Mouse (Mus musculus) adrenal gland, postnatal 36 days (tissue): ENCODE data around the gene Ctxn1. TPM values are rescaled to one million over a fixed set of nuclear protein-coding genes. Genes with fewer than 3 reads are reported as not detected.
"Not testable (repeated sequence)": the region's sequence is repeated elsewhere in the genome, so short reads cannot be mapped to it uniquely, and the experiment has no call there.

Experiments
- DNase-seq, 2 experiments: peaks; one replicate each; pipeline ENCODE4 v3.0.0; 2021; ENCODE audit warnings: mixed read lengths in 1 of 2
- long read RNA-seq, 2 experiments: library from polyadenylated mRNA; stranded (forward); transcript quantifications; one replicate each; pipeline ENCODE4 v2.0.0; 2021; ENCODE audit warnings: borderline sequencing depth in 2 of 2
- total RNA-seq, 2 experiments: library from RNA; stranded (reverse); gene quantifications; 2 replicates each; pipeline ENCODE4 v1.2.3; 2021

Ctxn1 gene
- 1 to 10 TPM; 5.5 to 7.3 TPM for total RNA-seq
- long read RNA-seq, experiment 1, transcript Ctxn1-201 (2 exons, 1,212 nt), result major isoform, 7 of 7 reads
- long read RNA-seq, experiment 1, partial matches to known transcripts, result 0 of 7 reads
- long read RNA-seq, experiment 1, other reads (novel, unspliced or antisense), result 0 of 7 reads
- long read RNA-seq, experiment 2, partial matches to known transcripts, result 0 of 4 reads
- long read RNA-seq, experiment 2, other reads (novel, unspliced or antisense), result 0 of 4 reads

DNA sequence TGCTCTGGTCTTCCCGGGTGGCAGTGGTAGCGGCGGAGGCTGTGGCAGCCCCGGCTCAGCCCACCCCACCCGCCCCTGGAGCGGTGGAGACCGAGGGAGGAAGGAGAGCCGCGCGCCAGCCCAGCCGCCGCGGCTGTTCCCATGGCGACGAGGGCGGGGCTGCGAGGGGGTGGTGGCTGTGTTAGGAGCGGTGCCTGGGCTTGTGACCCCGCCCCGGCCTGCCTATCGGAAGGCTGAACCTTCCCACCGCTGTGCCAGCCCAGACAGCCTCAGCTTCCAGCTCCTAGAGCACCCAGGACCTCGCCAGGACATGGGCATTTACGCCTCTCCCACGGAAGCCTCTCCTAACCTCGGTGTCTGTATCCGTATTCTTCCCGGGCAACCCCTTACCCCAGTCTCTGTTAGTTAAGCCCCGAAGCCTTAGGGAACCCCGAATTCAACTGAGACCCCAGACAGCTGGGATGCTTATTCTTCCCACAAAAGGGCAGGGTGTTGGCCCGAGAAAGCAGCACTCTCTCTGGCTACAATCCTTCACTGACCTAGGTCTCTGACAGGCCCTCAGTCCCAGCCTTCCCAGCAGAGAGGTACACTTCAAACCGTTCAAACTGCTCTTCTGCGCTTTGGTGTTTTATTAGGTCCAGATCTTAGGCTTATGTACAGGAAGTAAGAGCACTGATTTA is at the start of gene Ctxn1:
Ctxn1 (minus strand) TSS at position 150 of the 680 bp plus-strand sequence.
- peak; percentile 98 to 100 for DNase-seq

GRCm38 (mm10) chr8:4305838-4306237 is 46.8 kb upstream of the Ctxn1 start:
- DNase-seq, result no peak

- DNase-seq, result no peak
These were observed 45.1 kb upstream of the Ctxn1 start for GRCm38 (mm10) chr8:4304124-4304547.

- no peak for DNase-seq
These were observed 38.7 kb upstream of the Ctxn1 start for GRCm38 (mm10) chr8:4297822-4298221.

DNA sequence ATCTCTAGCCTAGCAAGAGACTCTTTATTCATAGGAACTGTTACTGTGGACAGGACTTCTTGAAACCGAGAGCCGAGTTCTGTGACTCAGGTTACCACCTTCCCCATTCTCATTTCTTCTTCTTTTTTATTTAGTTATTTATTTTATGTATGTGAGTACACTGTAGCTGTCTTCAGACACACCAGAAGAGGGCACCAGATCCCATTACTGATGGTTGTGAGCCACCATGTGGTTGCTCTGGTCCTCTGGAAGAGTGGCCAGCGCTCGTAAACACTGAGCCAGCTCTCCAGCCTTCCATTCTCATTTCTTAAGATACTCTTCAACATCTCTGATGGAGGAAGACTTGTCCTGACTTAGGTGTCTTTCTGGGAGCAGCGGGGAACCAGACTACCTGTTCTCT is 33.7 kb upstream of the Ctxn1 start:
- no peak for DNase-seq

DNA sequence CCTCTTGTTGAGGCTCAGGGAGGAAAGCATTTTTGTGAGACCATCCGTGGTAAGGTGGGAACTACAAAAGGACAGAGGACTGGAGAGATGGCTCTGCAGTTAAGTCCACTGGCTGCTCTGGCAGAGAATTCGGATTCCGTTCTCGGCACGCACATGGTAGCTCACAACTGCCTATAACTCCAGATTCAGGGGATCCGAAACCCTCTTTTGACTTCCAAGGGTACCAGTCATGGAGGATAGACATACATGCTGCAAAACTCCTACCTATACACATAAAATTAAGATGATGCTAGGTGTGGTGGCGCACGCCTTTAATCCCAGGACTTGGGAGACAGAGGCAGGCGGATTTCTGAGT is 17.0 kb upstream of the Ctxn1 start:
- no peak for DNase-seq

DNA sequence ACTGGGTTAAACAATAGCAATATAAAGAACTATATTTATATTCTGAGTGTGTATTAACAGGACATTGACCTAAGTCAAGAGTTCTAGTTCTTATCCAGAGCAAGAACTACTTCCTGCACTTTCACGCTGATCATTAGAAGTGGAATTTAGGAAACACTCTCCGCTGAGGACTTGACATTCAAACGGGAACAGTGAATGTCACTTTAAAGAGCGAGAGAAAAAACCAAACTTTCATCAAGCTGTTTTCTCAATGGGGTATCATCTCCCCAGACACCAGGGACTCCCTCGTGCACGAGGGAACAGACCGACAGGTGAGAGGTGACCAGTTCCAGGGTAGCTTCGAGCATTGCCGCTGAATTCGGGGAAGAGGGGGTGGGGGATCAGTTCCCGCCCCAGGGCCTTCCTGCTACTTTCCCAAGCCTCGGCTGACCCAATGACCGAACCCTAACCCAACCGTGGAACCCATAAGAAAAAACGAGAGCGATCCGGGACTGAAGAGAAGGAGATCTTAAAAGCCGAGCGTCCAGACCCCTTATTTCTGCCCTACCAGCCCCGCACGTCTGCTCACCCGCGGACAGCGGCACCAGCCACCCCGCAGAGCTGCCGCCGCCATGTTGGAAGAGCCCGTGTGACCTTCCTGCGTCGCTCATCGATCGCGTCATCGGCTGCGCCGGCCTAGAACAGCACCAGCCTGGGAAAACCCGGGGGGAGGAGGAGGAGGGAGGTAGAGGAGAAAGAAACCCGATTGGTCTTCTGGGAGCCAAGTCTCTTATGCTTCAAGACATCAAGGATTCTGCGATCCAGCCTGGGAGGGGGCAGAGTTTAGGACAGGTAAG is 16.4 kb upstream of the Ctxn1 start, which contains the start of gene Timm44:
Timm44 (minus strand) TSS at position 639 of the 836 bp plus-strand sequence.
- DNase-seq, result peak; percentile 97 to 98

DNA sequence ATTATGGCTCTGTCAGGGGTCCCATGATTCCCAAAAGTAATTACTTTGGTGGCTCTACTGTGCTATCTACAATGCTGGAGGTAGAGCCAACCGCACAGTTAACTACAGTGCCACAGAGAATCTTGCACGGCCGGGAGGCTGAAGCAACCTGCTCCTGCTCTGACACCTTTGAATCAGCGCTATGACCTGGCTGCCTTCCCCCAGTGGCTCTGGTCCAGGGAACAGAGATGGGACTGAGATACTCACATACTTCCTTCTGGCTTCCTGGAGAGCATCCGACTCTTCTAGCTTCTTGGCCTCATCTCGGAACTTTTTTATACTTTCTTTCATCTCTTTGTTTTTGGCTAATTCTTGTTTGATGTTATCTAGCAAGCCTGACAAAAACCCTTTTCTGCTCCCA is 10.5 kb upstream of the Ctxn1 start:
- no peak for DNase-seq

- peak; percentile 28 to 62 for DNase-seq
These were observed 8.6 kb upstream of the Ctxn1 start for GRCm38 (mm10) chr8:4267627-4268026.

GRCm38 (mm10) chr8:4265160-4265914 is 6.3 kb upstream of the Ctxn1 start:
- no peak for DNase-seq

DNA sequence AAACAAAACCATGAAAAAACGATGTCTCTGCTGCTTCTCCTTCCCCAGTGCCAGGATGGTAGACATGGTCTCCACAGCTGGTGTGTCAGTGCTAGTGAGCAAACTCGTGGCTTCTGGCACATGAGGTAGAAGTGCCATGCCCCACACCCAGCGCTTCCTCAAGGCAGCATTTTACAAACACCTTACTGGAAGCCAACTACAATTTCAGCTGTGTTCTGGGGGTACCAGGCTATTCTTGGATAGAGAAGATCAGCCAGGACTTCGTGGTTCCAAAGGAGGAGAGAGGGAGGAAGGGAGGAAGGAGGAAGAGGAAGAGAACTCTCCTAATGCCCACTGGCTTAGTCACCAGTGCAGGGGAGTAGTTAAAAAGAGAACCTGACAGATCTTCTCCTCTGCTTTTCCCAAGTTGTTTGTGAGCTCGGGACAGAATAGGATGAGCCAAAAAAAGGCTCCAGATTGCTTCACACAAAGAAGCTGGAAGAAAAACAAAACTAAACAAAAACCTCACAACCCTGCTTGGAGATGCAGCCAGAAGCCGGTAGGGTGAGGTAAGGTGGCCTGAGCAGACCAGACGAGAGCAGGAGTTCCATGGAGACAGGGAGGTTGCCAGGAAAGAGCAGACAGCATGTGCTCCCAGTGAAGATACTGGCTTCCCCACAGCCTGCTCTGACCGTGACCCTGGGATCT is 4.2 kb upstream of the Ctxn1 start:
- no peak for DNase-seq

DNA sequence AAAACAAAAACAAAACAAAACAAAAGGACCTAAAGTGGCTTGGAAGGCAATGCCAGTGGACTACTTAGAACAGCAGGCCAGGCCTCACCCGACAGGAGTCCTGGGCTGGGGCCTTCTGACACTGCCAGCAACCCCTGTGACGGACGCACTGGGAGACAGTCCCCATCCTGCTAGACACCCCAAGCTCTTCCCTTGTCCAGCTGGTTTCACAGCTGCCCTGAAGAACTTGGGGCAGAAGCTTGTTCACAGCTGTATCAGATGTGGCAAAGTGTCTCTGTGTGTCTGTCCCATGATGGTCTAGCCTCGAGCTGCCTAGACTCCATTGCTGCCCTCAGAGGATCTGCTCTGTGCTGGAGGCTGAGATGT is 714 bp upstream of the Ctxn1 start:
- no peak for DNase-seq

GRCm38 (mm10) chr8:4258678-4259077 is 396 bp downstream of the Ctxn1 start:
- no peak for DNase-seq

DNA sequence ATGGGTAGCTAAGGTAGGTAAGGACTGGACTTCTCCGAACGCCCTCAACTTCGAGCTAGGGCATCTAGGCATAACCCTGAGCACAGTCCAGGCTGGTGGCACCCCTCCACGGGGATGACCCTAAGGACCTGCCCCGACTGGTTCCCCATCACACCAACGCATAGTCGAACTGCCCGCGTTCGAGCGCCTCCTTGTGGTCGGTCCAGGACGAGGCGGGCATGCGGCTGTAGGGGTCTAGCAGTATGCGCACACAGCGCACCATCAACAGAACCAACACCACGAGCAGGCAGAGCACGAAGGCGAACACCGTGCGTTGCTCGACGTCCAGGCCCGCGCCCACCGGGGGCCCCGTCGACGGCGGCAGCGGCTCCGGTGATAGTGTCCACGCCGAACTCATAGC is 841 bp downstream of the Ctxn1 start:
- DNase-seq, result peak; percentile 78 to 83

DNA sequence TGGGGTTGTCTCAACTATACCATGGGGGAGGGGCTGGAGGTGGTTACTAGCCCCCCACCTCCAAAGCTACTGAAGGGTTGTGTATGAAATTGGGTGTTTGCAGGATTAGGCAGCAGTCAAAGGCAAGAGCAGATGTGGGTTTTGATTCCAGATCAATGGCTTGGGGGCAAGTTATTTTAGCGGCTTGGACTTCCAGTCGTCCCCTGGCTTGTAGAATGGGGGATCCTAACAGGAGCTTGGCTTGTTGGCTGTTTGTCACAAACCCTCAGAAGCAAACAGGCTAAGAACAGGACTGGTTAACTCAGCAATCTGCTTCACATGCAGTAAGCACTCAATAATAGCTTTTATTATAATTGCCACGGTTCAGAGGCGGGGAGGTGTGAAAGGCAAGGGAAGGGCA is 1.7 kb downstream of the Ctxn1 start:
- DNase-seq, result no peak

DNA sequence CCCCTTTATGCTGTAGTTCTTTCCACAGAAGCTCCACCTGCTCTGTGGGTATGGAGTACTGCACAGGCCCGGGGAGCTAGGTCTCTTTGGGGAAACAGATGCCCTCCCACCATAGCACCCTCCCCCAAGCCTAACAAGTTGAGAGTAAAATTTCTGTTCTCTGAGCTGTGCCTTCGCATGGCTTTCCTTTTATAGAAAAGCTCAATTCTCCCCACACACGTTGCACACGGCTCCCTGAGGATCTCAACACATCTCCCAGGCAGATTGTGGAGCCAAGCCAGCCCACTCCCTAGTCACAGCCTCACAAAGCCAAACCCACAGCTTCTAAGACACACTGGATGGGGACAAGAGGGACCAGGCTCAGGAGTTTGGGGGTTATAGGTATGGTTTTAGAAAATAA is 2.2 kb downstream of the Ctxn1 start:
- no peak for DNase-seq

DNA sequence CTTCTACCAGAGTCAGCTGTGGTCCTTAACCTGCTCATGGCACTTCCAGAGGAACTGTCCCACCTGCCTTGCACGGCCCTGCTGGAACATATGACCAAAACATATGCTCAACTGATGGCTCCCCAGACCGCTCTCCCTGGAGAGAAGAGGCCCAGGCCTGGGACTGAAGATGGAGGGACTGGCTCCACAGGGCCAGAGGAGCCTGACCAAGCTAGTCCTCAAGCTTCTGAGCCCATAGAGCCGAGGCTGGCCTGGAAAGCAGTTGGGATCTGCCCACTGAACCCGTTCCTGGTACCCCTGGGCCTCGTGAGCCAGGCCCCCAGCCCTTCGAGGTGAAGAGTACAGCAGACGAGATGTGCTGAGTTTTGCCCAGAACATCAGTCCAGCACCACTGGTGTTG is 3.6 kb downstream of the Ctxn1 start:
- not testable (repeated sequence) for DNase-seq

DNA sequence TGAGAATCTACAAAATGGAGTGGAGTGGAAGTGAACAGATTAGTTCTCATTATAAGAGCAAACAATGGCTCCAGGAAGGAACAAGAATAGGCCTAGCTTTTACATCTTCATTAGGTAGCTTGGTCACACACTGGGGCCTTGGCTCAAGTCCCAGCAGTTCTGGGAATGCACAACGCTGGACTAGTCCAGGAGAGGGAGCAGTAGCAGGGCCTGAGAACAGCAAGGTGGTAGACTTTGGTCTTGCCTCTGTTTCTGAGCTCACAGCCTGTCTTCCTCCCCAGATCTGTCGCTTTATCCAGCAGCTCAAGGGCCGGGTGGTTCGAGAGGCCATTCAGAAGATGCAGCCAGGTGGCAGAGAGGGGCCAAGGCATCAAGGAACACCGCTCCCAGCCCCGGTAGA is 5.1 kb downstream of the Ctxn1 start:
- DNase-seq, result peak; percentile 64 to 75

DNA sequence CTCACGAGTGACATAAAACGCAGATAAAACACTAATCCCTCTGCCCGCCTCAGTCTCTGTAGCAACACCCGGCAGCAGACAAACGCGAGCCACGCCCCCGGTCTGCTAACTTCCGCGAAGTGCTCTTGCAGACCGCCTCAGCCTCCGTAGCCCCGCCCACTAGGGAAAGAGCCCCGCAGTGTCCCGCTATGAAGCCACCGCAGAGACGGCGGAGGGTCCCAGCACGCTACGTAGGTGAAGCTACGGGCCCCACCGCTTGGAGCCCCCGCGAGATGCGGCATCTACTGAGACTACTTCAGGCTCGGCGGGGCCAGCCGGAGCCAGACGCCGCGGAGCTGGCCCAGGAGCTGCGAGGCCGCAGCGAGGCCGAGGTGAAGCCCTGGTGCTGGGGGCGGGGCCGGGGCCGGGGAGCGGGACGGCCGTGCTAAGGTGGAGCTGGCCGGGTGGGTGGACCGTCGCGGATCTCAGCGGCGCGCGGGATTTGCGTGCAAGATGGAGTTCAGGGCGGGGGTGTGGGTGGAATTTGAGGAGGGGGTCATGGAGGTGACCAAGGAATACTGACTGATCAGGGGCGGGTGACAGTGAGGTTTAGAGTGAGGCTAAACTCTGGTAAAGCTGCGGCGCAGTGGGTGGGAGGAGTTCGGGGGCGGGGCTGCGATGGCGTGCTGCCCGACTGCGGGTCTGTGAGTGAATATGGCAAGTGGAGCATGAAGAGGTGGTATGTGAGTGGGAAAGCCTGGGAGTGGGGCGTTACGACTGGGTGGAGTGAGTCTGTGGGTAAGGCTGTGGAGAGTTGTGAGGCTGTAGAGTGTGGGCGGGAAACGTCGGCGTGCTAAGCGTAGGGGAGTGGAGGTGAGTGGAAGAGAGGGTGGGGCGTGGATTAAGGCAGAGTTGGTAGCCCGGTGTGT is 5.9 kb downstream of the Ctxn1 start, which contains the start of gene Snapc2:
Snapc2 (plus strand) TSS at position 147 of the 908 bp plus-strand sequence.
- peak; percentile 97 to 99 for DNase-seq

DNA sequence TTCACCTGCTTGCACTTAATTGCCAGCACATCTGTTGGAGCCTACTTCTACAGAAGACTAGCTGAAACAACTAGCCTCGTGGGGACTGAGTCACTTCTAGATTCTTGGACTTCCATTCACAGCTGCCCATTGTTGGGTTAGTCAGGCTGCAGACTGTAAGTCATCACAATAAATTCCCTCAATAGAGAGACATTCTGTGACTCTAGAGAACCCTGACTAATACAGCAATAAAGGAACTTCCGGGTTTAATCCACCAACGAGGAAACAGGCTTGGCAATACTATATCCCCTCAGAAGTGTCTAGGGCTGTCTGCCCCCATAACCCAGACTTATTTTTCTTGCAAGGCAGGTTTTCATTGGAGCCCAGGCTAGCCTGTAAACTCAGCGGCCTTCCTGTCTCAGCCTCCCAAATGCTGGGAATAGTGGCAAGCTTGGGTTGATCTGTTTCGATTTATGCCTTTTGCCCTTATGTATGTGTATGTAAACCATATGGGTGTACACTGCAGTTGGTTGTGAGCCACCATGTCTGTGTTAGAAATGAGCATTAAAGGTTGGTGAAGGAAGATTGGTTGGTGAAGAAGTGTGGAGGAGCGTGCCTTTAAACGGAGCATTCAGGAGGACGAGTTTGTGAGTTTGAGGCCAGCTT is 6.8 kb downstream of the Ctxn1 start:
- DNase-seq, result no peak
